Mouse (Mus musculus): ENCODE measurements around the gene Golga1. TPM values are rescaled to one million over a fixed set of nuclear protein-coding genes. Genes with fewer than 3 reads are reported as not detected.
"Not testable (repeated sequence)": the region's sequence is repeated elsewhere in the genome, so short reads cannot be mapped to it uniquely, and the experiment has no call there.

Gene Golga1
- polyA plus RNA-seq, 1 experiment from 2014 or later: 9.9 TPM

DNA sequence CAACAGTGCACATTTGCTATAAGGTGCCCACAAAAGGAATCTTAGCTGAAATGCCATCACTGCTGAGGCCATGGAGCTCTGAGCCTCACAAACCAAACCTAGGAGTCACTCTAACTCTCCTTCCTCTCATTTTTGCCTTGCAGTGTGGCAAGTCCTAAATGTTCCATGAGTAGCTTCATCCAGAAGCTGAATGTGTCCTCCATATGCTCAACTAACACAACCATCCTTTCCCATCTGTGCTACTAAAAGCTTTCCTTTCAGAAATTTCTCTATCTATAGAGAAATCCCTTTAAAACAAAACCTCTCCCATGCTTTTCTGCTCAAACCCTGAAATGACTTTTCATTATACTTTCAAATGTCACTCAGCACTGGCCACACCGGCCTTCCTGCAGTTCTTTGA lies 33.7 kb downstream of the Golga1 start:
- 95% methylated on average over 1 of the region's 1 CpGs for WGBS (ENCODE audit: insufficient replicate concordance)
- Histone ChIP-seq H3K36me3 (replicated peaks; ENCODE audit: insufficient read depth, low read length) (peaks cover 63% of the 10 kb centered on the region), H3K9ac (replicated peaks) (no peak overlapping the region), H3K9me3 (ENCODE audit: low read length) (no peaks in the 10 kb centered on the region), H3K4me2 (ENCODE audit: low read depth, low read length) (no peak overlapping the region), H3K27ac (ENCODE audit: low read depth) (no peak overlapping the region), H3K4me3 (ENCODE audit: low read depth, low read length) (no peak overlapping the region), H3K27me3 (ENCODE audit: insufficient read depth, low read length) (no peaks in the 10 kb centered on the region), H3K4me1 (ENCODE audit: insufficient read depth) (no peaks in the 10 kb centered on the region)
- DNase-seq (no peak), ATAC-seq (no peak)
- TF ChIP-seq EP300 (IDR thresholded peaks at IDR 0.05; ENCODE audit: low read depth) (no peak), CTCF (IDR thresholded peaks at IDR 0.05; ENCODE audit: low read depth) (no peak)

DNA sequence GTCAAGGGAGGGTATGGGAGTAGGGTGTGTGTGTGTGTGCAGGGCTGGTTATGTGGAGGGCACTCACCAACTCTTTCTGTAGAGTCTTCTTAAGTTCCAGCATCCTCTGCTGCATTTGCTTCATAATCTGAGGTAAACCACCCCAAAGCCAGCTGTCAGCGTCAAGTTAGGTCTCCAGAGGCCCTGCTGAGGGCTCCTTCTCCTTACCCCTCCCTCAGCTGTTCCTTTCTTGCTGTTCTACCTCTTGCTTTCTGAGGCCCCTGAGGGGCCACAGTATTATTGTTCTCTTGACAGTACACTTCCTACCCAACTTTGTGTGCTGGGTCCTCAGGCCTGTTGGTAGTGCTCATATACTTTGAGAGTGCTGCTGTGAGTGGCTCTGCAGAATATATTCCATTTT lies 45.3 kb downstream of the Golga1 start:
- H3K4me1 ChIP-seq (ENCODE audit: insufficient read depth): no peaks in the 10 kb centered on the region
- no peak for DNase-seq
- ATAC-seq: no peak
- no peak for TF ChIP-seq EP300 (IDR thresholded peaks at IDR 0.05; ENCODE audit: low read depth)
- no peak for TF ChIP-seq CTCF (IDR thresholded peaks at IDR 0.05; ENCODE audit: low read depth)
- H3K9ac ChIP-seq (replicated peaks): no peak overlapping the region
- WGBS (ENCODE audit: insufficient replicate concordance): 81% methylated on average over 1 of the region's 1 CpGs
- no peak overlapping the region for H3K27ac ChIP-seq (ENCODE audit: low read depth)
- H3K4me3 ChIP-seq (ENCODE audit: low read depth, low read length): no peak overlapping the region
- H3K4me2 ChIP-seq (ENCODE audit: low read depth, low read length): no peak overlapping the region
- H3K9me3 ChIP-seq (ENCODE audit: low read length): no peaks in the 10 kb centered on the region
- H3K36me3 ChIP-seq (replicated peaks; ENCODE audit: insufficient read depth, low read length): peaks cover 75% of the 10 kb centered on the region
- no peaks in the 10 kb centered on the region for H3K27me3 ChIP-seq (ENCODE audit: insufficient read depth, low read length)

GRCm38 (mm10) chr2:39016581-39016980 lies 48.8 kb downstream of the Golga1 start:
- H3K4me1 ChIP-seq (ENCODE audit: insufficient read depth): peaks cover 6% of the 10 kb centered on the region
- ATAC-seq (no peak), DNase-seq (no peak)
- H3K4me3 ChIP-seq (ENCODE audit: low read depth, low read length): no peak overlapping the region
- no peaks in the 10 kb centered on the region for H3K27me3 ChIP-seq (ENCODE audit: insufficient read depth, low read length)
- H3K36me3 ChIP-seq (replicated peaks; ENCODE audit: insufficient read depth, low read length): peaks cover 75% of the 10 kb centered on the region
- H3K9ac ChIP-seq (replicated peaks): no peak overlapping the region
- H3K4me2 ChIP-seq (ENCODE audit: low read depth, low read length): no peak overlapping the region
- WGBS (ENCODE audit: insufficient replicate concordance): 65% methylated on average over 3 of the region's 3 CpGs
- TF ChIP-seq EP300 (IDR thresholded peaks at IDR 0.05; ENCODE audit: low read depth) (no peak), CTCF (IDR thresholded peaks at IDR 0.05; ENCODE audit: low read depth) (no peak)
- H3K9me3 ChIP-seq (ENCODE audit: low read length): no peaks in the 10 kb centered on the region
- H3K27ac ChIP-seq (ENCODE audit: low read depth): no peak overlapping the region

- WGBS (ENCODE audit: insufficient replicate concordance): 76% methylated on average over 7 of the region's 7 CpGs
- TF ChIP-seq EP300 (IDR thresholded peaks at IDR 0.05; ENCODE audit: low read depth) (no peak), CTCF (IDR thresholded peaks at IDR 0.05; ENCODE audit: low read depth) (no peak)
These were observed 52.5 kb downstream of the Golga1 start for GRCm38 (mm10) chr2:39012768-39013279.

GRCm38 (mm10) chr2:39011971-39012370 lies 53.4 kb downstream of the Golga1 start:
- TF ChIP-seq EP300 (IDR thresholded peaks at IDR 0.05; ENCODE audit: low read depth) (no peak), CTCF (IDR thresholded peaks at IDR 0.05; ENCODE audit: low read depth) (no peak)
- H3K36me3 ChIP-seq (replicated peaks; ENCODE audit: insufficient read depth, low read length): peaks cover 50% of the 10 kb centered on the region
- no peak overlapping the region for H3K9ac ChIP-seq (replicated peaks)
- no peaks in the 10 kb centered on the region for H3K27me3 ChIP-seq (ENCODE audit: insufficient read depth, low read length)
- peaks cover 38% of the 10 kb centered on the region for H3K4me1 ChIP-seq (ENCODE audit: insufficient read depth)
- H3K9me3 ChIP-seq (ENCODE audit: low read length): no peaks in the 10 kb centered on the region
- 82% methylated on average over 3 of the region's 3 CpGs for WGBS (ENCODE audit: insufficient replicate concordance)
- no peak overlapping the region for H3K4me2 ChIP-seq (ENCODE audit: low read depth, low read length)
- DNase-seq (no peak), ATAC-seq (no peak)
- H3K27ac ChIP-seq (ENCODE audit: low read depth): no peak overlapping the region
- H3K4me3 ChIP-seq (ENCODE audit: low read depth, low read length): no peak overlapping the region

More at GRCm38 (mm10) chr2:39012768-39013279, 52.5 kb downstream of the Golga1 start:
- Histone ChIP-seq H3K27ac (ENCODE audit: low read depth) (no peak overlapping the region), H3K4me1 (ENCODE audit: insufficient read depth) (peaks cover 35% of the 10 kb centered on the region), H3K36me3 (replicated peaks; ENCODE audit: insufficient read depth, low read length) (peaks cover 56% of the 10 kb centered on the region), H3K4me2 (ENCODE audit: low read depth, low read length) (no peak overlapping the region), H3K4me3 (ENCODE audit: low read depth, low read length) (no peak overlapping the region), H3K9ac (replicated peaks) (no peak overlapping the region), H3K27me3 (ENCODE audit: insufficient read depth, low read length) (no peaks in the 10 kb centered on the region), H3K9me3 (ENCODE audit: low read length) (no peaks in the 10 kb centered on the region)
- no peak for DNase-seq
- ATAC-seq: no peak

GRCm38 (mm10) chr2:39011264-39011663 lies 54.1 kb downstream of the Golga1 start:
- Histone ChIP-seq H3K36me3 (replicated peaks; ENCODE audit: insufficient read depth, low read length) (peaks cover 43% of the 10 kb centered on the region), H3K9ac (replicated peaks) (no peak overlapping the region), H3K4me2 (ENCODE audit: low read depth, low read length) (peak overlapping the region; percentile 27; the same call in 1 of the 2 replicates), H3K27me3 (ENCODE audit: insufficient read depth, low read length) (no peaks in the 10 kb centered on the region), H3K4me1 (ENCODE audit: insufficient read depth) (peaks cover 44% of the 10 kb centered on the region), H3K27ac (ENCODE audit: low read depth) (no peak overlapping the region; the same call in 1 of the 2 replicates), H3K4me3 (ENCODE audit: low read depth, low read length) (no peak overlapping the region), H3K9me3 (ENCODE audit: low read length) (no peaks in the 10 kb centered on the region)
- no peak for TF ChIP-seq CTCF (IDR thresholded peaks at IDR 0.05; ENCODE audit: low read depth)
- TF ChIP-seq EP300 (IDR thresholded peaks at IDR 0.05; ENCODE audit: low read depth): no peak
- ATAC-seq: no peak
- no peak for DNase-seq

DNA sequence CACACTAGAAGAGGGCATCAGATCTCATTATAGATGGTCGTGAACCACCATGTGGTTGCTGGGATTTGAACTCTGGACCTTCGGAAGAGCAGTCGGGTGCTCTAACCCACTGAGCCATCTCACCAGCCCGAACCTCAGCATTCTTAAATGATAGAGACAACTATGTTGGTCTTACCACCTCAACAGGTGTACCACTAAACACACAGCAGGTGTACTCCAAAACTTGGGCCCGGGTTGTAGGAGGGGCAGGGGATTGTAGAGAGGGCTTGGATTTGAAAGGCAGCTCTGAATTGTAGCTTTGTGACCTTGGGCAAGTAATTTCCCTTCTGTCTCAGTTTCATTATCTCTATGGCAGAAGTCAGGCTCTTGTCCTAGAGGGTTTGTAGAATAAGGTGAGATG lies 55.2 kb downstream of the Golga1 start:
- ATAC-seq; H3K9ac ChIP-seq (replicated peaks); H3K9me3 ChIP-seq (ENCODE audit: low read length); DNase-seq; H3K27ac ChIP-seq (ENCODE audit: low read depth); H3K27me3 ChIP-seq (ENCODE audit: insufficient read depth, low read length); H3K4me3 ChIP-seq (ENCODE audit: low read depth, low read length): not testable (repeated sequence)
- peak overlapping the region; percentile 14; the same call in 1 of the 2 replicates for H3K4me2 ChIP-seq (ENCODE audit: low read depth, low read length)
- WGBS (ENCODE audit: insufficient replicate concordance): 90% methylated on average over 5 of the region's 5 CpGs
- peaks cover 49% of the 10 kb centered on the region for H3K4me1 ChIP-seq (ENCODE audit: insufficient read depth)
- peaks cover 32% of the 10 kb centered on the region for H3K36me3 ChIP-seq (replicated peaks; ENCODE audit: insufficient read depth, low read length)

Measured in liver, postnatal 0 days (tissue).